Mouse (Mus musculus): ENCODE measurements at regions not wholly inside any gene's neighbourhood (a gene's known extent, or its start where the extent isn't known, plus 50 kb on each side); places are given as distances from the start of the nearest gene placed in this dataset.

- Histone ChIP-seq H3K36me3 (ENCODE audit: control insufficient read depth, insufficient read depth) (no peaks in the 10 kb centered on the region), H3K4me2 (ENCODE audit: low read length) (no peak overlapping the region), H3K27ac (ENCODE audit: low read length) (no peak overlapping the region), H3K4me1 (replicated peaks; ENCODE audit: control insufficient read depth, insufficient read depth, low read length) (peaks cover 21% of the 10 kb centered on the region), H3K27me3 (replicated peaks; ENCODE audit: control insufficient read depth, insufficient read depth, low read length) (no peaks in the 10 kb centered on the region), H3K9me3 (ENCODE audit: control insufficient read depth, low read length) (no peaks in the 10 kb centered on the region), H3K4me3 (replicated peaks; ENCODE audit: low read length) (no peak overlapping the region), H3K9ac (replicated peaks; ENCODE audit: low read depth, low read length) (no peak overlapping the region)
- WGBS, result 67% methylated on average over 4 of the region's 4 CpGs
- no peak for ATAC-seq
These were observed 209.7 kb upstream of the Fam19a5 start for GRCm38 (mm10) chr15:87334430-87334829.

GRCm38 (mm10) chr15:87335324-87335723 lies 208.8 kb upstream of the Fam19a5 start:
- no peaks in the 10 kb centered on the region for H3K36me3 ChIP-seq (ENCODE audit: control insufficient read depth, insufficient read depth)
- ATAC-seq, result no peak
- no peak overlapping the region for H3K4me2 ChIP-seq (ENCODE audit: low read length)
- no peaks in the 10 kb centered on the region for H3K27me3 ChIP-seq (replicated peaks; ENCODE audit: control insufficient read depth, insufficient read depth, low read length)
- no peak overlapping the region for H3K4me3 ChIP-seq (replicated peaks; ENCODE audit: low read length)
- peaks cover 24% of the 10 kb centered on the region for H3K4me1 ChIP-seq (replicated peaks; ENCODE audit: control insufficient read depth, insufficient read depth, low read length)
- H3K9me3 ChIP-seq (ENCODE audit: control insufficient read depth, low read length), result no peaks in the 10 kb centered on the region
- no peak overlapping the region for H3K9ac ChIP-seq (replicated peaks; ENCODE audit: low read depth, low read length)
- H3K27ac ChIP-seq (ENCODE audit: low read length), result peak overlapping the region; percentile 49; the same call in 1 of the 2 replicates
- WGBS, result 72% methylated on average over 4 of the region's 4 CpGs

GRCm38 (mm10) chr15:87335737-87336136 lies 208.4 kb upstream of the Fam19a5 start:
- Histone ChIP-seq H3K4me2 (ENCODE audit: low read length) (no peak overlapping the region), H3K9me3 (ENCODE audit: control insufficient read depth, low read length) (no peaks in the 10 kb centered on the region), H3K4me1 (replicated peaks; ENCODE audit: control insufficient read depth, insufficient read depth, low read length) (peaks cover 24% of the 10 kb centered on the region), H3K36me3 (ENCODE audit: control insufficient read depth, insufficient read depth) (no peaks in the 10 kb centered on the region), H3K9ac (replicated peaks; ENCODE audit: low read depth, low read length) (no peak overlapping the region), H3K27ac (ENCODE audit: low read length) (no peak overlapping the region; the same call in 1 of the 2 replicates), H3K27me3 (replicated peaks; ENCODE audit: control insufficient read depth, insufficient read depth, low read length) (no peaks in the 10 kb centered on the region), H3K4me3 (replicated peaks; ENCODE audit: low read length) (no peak overlapping the region)
- WGBS, result 49% methylated on average over 11 of the region's 11 CpGs
- peak; percentile 69 for ATAC-seq

- 30% methylated on average over 3 of the region's 3 CpGs for WGBS
- Histone ChIP-seq H3K4me1 (replicated peaks; ENCODE audit: control insufficient read depth, insufficient read depth, low read length) (peaks cover 15% of the 10 kb centered on the region), H3K36me3 (ENCODE audit: control insufficient read depth, insufficient read depth) (no peaks in the 10 kb centered on the region), H3K27ac (ENCODE audit: low read length) (no peak overlapping the region), H3K4me2 (ENCODE audit: low read length) (no peak overlapping the region), H3K9ac (replicated peaks; ENCODE audit: low read depth, low read length) (no peak overlapping the region), H3K27me3 (replicated peaks; ENCODE audit: control insufficient read depth, insufficient read depth, low read length) (no peaks in the 10 kb centered on the region), H3K4me3 (replicated peaks; ENCODE audit: low read length) (no peak overlapping the region), H3K9me3 (ENCODE audit: control insufficient read depth, low read length) (no peaks in the 10 kb centered on the region)
- peak; percentile 57; the same call in 1 of the 2 replicates for ATAC-seq
These were observed 204.2 kb upstream of the Fam19a5 start for GRCm38 (mm10) chr15:87339904-87340303.

- Histone ChIP-seq H3K4me1 (replicated peaks; ENCODE audit: control insufficient read depth, insufficient read depth, low read length) (peaks cover 6% of the 10 kb centered on the region; the same call in 1 of the 2 replicates), H3K27me3 (replicated peaks; ENCODE audit: control insufficient read depth, insufficient read depth, low read length) (no peaks in the 10 kb centered on the region), H3K27ac (ENCODE audit: low read length) (no peak overlapping the region), H3K4me2 (ENCODE audit: low read length) (no peak overlapping the region), H3K9me3 (ENCODE audit: control insufficient read depth, low read length) (no peaks in the 10 kb centered on the region), H3K36me3 (ENCODE audit: control insufficient read depth, insufficient read depth) (no peaks in the 10 kb centered on the region), H3K4me3 (replicated peaks; ENCODE audit: low read length) (no peak overlapping the region), H3K9ac (replicated peaks; ENCODE audit: low read depth, low read length) (no peak overlapping the region)
- 73% methylated on average over 1 of the region's 1 CpGs for WGBS
- ATAC-seq, result no peak
These were observed 201.4 kb upstream of the Fam19a5 start for GRCm38 (mm10) chr15:87342656-87343055.

- Histone ChIP-seq H3K36me3 (ENCODE audit: control insufficient read depth, insufficient read depth) (no peaks in the 10 kb centered on the region), H3K27me3 (replicated peaks; ENCODE audit: control insufficient read depth, insufficient read depth, low read length) (no peaks in the 10 kb centered on the region), H3K9ac (replicated peaks; ENCODE audit: low read depth, low read length) (no peak overlapping the region), H3K4me2 (ENCODE audit: low read length) (no peak overlapping the region), H3K4me3 (replicated peaks; ENCODE audit: low read length) (no peak overlapping the region), H3K9me3 (ENCODE audit: control insufficient read depth, low read length) (no peaks in the 10 kb centered on the region), H3K4me1 (replicated peaks; ENCODE audit: control insufficient read depth, insufficient read depth, low read length) (peaks cover 13% of the 10 kb centered on the region), H3K27ac (ENCODE audit: low read length) (no peak overlapping the region)
- 62% methylated on average over 3 of the region's 3 CpGs for WGBS
- no peak; the same call in 1 of the 2 replicates for ATAC-seq
These were observed 198.3 kb upstream of the Fam19a5 start for GRCm38 (mm10) chr15:87345826-87346225.

- H3K9ac ChIP-seq (replicated peaks; ENCODE audit: low read depth, low read length), result no peak overlapping the region
- no peaks in the 10 kb centered on the region for H3K36me3 ChIP-seq (ENCODE audit: control insufficient read depth, insufficient read depth)
- 24% methylated on average over 11 of the region's 11 CpGs for WGBS
- no peaks in the 10 kb centered on the region for H3K9me3 ChIP-seq (ENCODE audit: control insufficient read depth, low read length)
- peak; percentile 49 for ATAC-seq
- H3K27ac ChIP-seq (ENCODE audit: low read length), result no peak overlapping the region
- H3K27me3 ChIP-seq (replicated peaks; ENCODE audit: control insufficient read depth, insufficient read depth, low read length), result no peaks in the 10 kb centered on the region
- no peak overlapping the region for H3K4me2 ChIP-seq (ENCODE audit: low read length)
- no peak overlapping the region for H3K4me3 ChIP-seq (replicated peaks; ENCODE audit: low read length)
- H3K4me1 ChIP-seq (replicated peaks; ENCODE audit: control insufficient read depth, insufficient read depth, low read length), result peaks cover 13% of the 10 kb centered on the region
These were observed 194.4 kb upstream of the Fam19a5 start for GRCm38 (mm10) chr15:87349533-87350247.

GRCm38 (mm10) chr15:87352812-87353211 lies 191.3 kb upstream of the Fam19a5 start:
- H3K9ac ChIP-seq (replicated peaks; ENCODE audit: low read depth, low read length), result no peak overlapping the region
- no peak for ATAC-seq
- H3K27ac ChIP-seq (ENCODE audit: low read length), result no peak overlapping the region
- H3K36me3 ChIP-seq (ENCODE audit: control insufficient read depth, insufficient read depth), result no peaks in the 10 kb centered on the region
- 78% methylated on average over 8 of the region's 8 CpGs for WGBS
- H3K4me1 ChIP-seq (replicated peaks; ENCODE audit: control insufficient read depth, insufficient read depth, low read length), result peaks cover 10% of the 10 kb centered on the region
- H3K4me2 ChIP-seq (ENCODE audit: low read length), result no peak overlapping the region
- H3K27me3 ChIP-seq (replicated peaks; ENCODE audit: control insufficient read depth, insufficient read depth, low read length), result no peaks in the 10 kb centered on the region
- H3K9me3 ChIP-seq (ENCODE audit: control insufficient read depth, low read length), result no peaks in the 10 kb centered on the region
- no peak overlapping the region for H3K4me3 ChIP-seq (replicated peaks; ENCODE audit: low read length)

- H3K9ac ChIP-seq (replicated peaks; ENCODE audit: low read depth, low read length), result no peak overlapping the region
- no peak overlapping the region for H3K4me2 ChIP-seq (ENCODE audit: low read length)
- H3K4me3 ChIP-seq (replicated peaks; ENCODE audit: low read length), result no peak overlapping the region
- H3K27me3 ChIP-seq (replicated peaks; ENCODE audit: control insufficient read depth, insufficient read depth, low read length), result no peaks in the 10 kb centered on the region
- ATAC-seq, result no peak
- WGBS, result 85% methylated on average over 11 of the region's 11 CpGs
- no peaks in the 10 kb centered on the region for H3K36me3 ChIP-seq (ENCODE audit: control insufficient read depth, insufficient read depth)
- peaks cover 10% of the 10 kb centered on the region for H3K4me1 ChIP-seq (replicated peaks; ENCODE audit: control insufficient read depth, insufficient read depth, low read length)
- H3K9me3 ChIP-seq (ENCODE audit: control insufficient read depth, low read length), result no peaks in the 10 kb centered on the region
- no peak overlapping the region for H3K27ac ChIP-seq (ENCODE audit: low read length)
These were observed 190.2 kb upstream of the Fam19a5 start for GRCm38 (mm10) chr15:87353886-87354285.

Measured in forebrain, embryonic 16.5 days (tissue).